Mouse (Mus musculus) liver, embryonic 15.5 days (tissue): ENCODE measurements around the gene Wnt9b. TPM values are rescaled to one million over a fixed set of nuclear protein-coding genes. Genes with fewer than 3 reads are reported as not detected.

Experiments used
- ATAC-seq: fragments of 200-750 bp; cut with Nextera tagmentation; 2 replicates; pipeline ENCODE4 v1.8.0; 2017; ENCODE audit warnings: moderate number of reproducible peaks, mild to moderate bottlenecking, moderate library complexity; ENCODE audit not compliant: insufficient read depth
- H3K27ac ChIP-seq: fragments of 300-500 bp; sonication (generic); replicated peaks from 2 replicates; pipeline ENCODE4 v1.5.1; 2015; ENCODE audit warnings: mild to moderate bottlenecking, inconsistent platforms
- H3K27me3 ChIP-seq: fragments of 300-500 bp; sonication (generic); 2 replicates; pipeline ENCODE4 v1.6.1; 2015; ENCODE audit warnings: mild to moderate bottlenecking, inconsistent platforms
- H3K36me3 ChIP-seq: fragments of 300-500 bp; sonication (generic); replicated peaks from 2 replicates; pipeline ENCODE4 v1.6.1; 2015; ENCODE audit warnings: moderate library complexity, mild to moderate bottlenecking, inconsistent platforms
- H3K4me1 ChIP-seq: fragments of 300-500 bp; sonication (generic); replicated peaks from 2 replicates; pipeline ENCODE4 v1.6.1; 2015; ENCODE audit warnings: inconsistent platforms
- H3K4me2 ChIP-seq: fragments of 300-500 bp; sonication (generic); 2 replicates; pipeline ENCODE4 v1.6.1; 2015; ENCODE audit warnings: moderate library complexity, mild to moderate bottlenecking, inconsistent platforms
- H3K4me3 ChIP-seq: fragments of 300-500 bp; sonication (generic); replicated peaks from 2 replicates; pipeline ENCODE4 v1.5.1; 2015; ENCODE audit warnings: mild to moderate bottlenecking, inconsistent platforms
- H3K9ac ChIP-seq: fragments of 300-500 bp; sonication (generic); 2 replicates; pipeline ENCODE4 v1.6.1; 2015; ENCODE audit warnings: moderate library complexity, mild to moderate bottlenecking, inconsistent platforms
- H3K9me3 ChIP-seq: fragments of 300-500 bp; sonication (generic); replicated peaks from 2 replicates; pipeline ENCODE4 v1.6.1; 2016; ENCODE audit warnings: inconsistent platforms
- WGBS: fragments of 180-500 bp; shearing (Covaris S2); methylation state at CpG from one replicate; pipeline ENCODE4 v1.1.7; 2015; ENCODE audit warnings: mixed read lengths; ENCODE audit not compliant: insufficient replicate concordance; 5-methylcytosine and 5-hydroxymethylcytosine counted together
- polyA plus RNA-seq: library from polyadenylated mRNA; unstranded; fragments of >200 nt; fragmentation: Nextera tagmentation; extraction: Ambion mirVana; gene quantifications from 2 replicates; pipeline ENCODE4 v1.2.1, GENCODE M21; 2015

Wnt9b gene
- polyA plus RNA-seq = 0.05 and 0.06 TPM in 2 replicates

DNA sequence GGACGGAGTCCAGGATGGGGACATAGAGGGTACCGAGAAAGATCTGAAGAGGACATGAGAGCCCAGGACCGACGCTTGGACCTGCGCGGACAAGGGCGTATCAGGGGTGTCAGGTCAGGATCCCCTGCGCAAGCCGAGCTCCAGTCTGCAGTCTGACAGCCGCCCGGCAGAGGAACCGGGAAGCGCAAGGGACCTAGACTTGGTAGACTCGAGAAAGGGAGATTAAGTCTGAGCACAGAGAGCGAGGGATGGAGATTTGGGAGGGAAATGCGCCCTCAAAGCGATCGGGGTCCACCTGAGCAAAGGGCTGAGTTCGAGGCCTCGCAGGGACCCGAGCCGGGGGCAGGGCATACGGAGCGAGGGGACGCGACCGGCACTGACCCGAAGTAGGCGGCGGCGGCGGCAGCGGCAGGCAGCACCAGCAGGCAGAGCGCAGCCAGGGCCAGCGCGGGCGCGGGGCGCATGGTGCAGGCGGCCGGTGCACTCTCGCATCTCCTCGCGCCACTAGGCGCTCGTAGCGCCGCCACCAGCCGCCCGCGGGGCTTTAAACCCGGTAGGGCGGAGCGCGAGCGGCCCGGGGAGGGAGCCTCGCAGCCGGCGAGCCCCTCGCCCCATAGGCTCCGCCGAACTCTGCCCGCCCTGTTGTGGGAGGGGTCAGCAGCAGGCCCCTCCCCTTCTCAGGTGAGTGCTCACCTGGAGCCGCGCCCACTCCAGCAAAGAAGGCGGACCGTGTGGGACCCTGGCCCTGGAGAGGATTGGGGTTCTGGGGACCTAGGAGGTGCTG is at the start of gene Wnt9b:
Wnt9b (minus strand) TSS at position 516 of the 784 bp plus-strand sequence.
- H3K27ac ChIP-seq = no peak within 1 kb of the TSS
- H3K9ac ChIP-seq = no peak within 1 kb of the TSS
- ATAC-seq = no peak
- H3K4me2 ChIP-seq = peak within 1 kb of the TSS; percentile 60
- H3K4me1 ChIP-seq = peaks cover 13% of the 10 kb centered on the region; the same call in 1 of the 2 replicates
- no peaks in the 10 kb centered on the region for H3K9me3 ChIP-seq
- no peaks in the 10 kb centered on the region for H3K36me3 ChIP-seq
- peaks cover 79% of the 10 kb centered on the region for H3K27me3 ChIP-seq
- 1% methylated on average over 68 of the region's 68 CpGs for WGBS
- peak within 1 kb of the TSS; percentile 40 for H3K4me3 ChIP-seq

GRCm38 (mm10) chr11:103789951-103790350 is 40.3 kb upstream of the Wnt9b start:
- H3K4me3 ChIP-seq = no peak overlapping the region
- H3K4me2 ChIP-seq = no peak overlapping the region
- no peak overlapping the region for H3K9ac ChIP-seq
- ATAC-seq = no peak
- H3K27ac ChIP-seq = no peak overlapping the region
- H3K36me3 ChIP-seq = no peaks in the 10 kb centered on the region
- H3K27me3 ChIP-seq = peaks cover 52% of the 10 kb centered on the region
- WGBS = 44% methylated on average over 5 of the region's 5 CpGs
- H3K4me1 ChIP-seq = no peaks in the 10 kb centered on the region
- H3K9me3 ChIP-seq = no peaks in the 10 kb centered on the region

DNA sequence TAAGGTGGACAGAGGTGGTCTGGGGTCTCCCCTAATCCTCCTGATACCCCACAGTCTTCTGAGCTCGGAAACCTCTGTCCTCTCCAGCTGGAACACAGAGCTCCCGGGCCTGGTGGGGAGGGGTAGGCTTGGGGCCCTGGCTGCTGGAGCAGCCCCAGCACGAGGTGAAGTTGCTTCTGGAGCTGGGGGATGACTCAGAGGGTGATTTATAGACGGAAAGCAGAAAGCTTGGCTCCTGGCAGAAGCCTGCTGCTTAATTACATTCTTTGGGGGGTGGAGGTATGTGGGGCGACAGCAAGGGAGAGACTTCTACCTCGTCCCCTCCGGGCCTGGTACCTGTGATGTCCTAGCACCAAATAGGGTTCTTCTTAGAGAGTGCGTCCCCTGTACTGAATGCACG is 30.5 kb upstream of the Wnt9b start:
- 43% methylated on average over 9 of the region's 9 CpGs for WGBS
- Histone ChIP-seq H3K27me3 (peaks cover 57% of the 10 kb centered on the region), H3K9ac (no peak overlapping the region), H3K27ac (no peak overlapping the region), H3K9me3 (no peaks in the 10 kb centered on the region), H3K36me3 (no peaks in the 10 kb centered on the region), H3K4me1 (no peaks in the 10 kb centered on the region), H3K4me2 (no peak overlapping the region), H3K4me3 (no peak overlapping the region)
- ATAC-seq = no peak

- Histone ChIP-seq H3K9me3 (no peaks in the 10 kb centered on the region), H3K36me3 (no peaks in the 10 kb centered on the region), H3K27ac (no peak overlapping the region), H3K4me1 (no peaks in the 10 kb centered on the region), H3K4me2 (no peak overlapping the region), H3K27me3 (peaks cover 96% of the 10 kb centered on the region), H3K9ac (no peak overlapping the region), H3K4me3 (no peak overlapping the region)
- 1% methylated on average over 19 of the region's 19 CpGs for WGBS
- ATAC-seq = no peak
These were observed 24.6 kb upstream of the Wnt9b start for GRCm38 (mm10) chr11:103774228-103774530.

DNA sequence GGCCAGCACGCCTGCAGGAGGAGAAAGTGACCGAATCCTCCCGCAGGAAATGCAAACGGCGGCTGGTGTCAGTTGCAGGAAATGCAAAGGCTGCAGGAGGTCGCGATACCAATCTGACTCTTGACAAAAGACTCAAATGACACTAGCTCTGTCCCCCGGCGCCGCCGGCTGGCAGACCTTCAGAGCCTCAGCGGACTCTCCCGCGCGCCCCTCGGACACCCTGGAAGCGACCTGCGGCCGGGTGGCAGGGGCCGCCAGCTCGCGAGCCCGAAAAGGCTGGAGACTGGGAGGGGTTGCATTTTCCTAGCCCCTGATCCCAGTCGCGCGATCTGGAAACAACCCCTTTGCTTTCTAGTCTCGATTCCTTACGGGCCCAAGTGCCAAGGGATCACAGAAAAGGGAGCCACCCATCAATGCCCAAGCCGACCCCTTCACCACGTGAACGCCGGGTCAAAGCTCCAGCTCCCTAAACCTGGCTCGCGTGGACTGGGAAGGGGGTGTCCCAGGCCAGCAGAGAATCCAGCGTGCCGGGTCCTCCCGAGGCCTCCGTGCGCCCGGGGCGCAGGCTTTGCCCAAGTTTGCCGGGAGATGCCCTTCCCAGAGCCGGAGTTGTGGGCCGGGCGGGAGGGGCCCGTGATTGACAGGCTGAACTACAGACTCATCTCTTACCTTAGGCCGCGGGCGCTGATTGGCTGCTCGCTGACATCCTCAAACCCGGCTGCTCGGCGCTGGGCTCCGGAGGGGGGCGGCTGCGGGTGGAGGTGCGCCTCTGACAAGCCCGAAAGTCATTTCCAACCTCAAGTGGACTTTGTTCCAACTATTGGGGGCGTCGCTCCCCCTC is 24.0 kb upstream of the Wnt9b start, which contains the start of gene Wnt3:
Wnt3 (plus strand) TSS at position 764 of the 841 bp plus-strand sequence.
- no peak for ATAC-seq
- H3K9me3 ChIP-seq = no peaks in the 10 kb centered on the region
- H3K4me3 ChIP-seq = peak within 1 kb of the TSS; percentile 14; the same call in 1 of the 2 replicates
- H3K9ac ChIP-seq = no peak within 1 kb of the TSS
- no peaks in the 10 kb centered on the region for H3K36me3 ChIP-seq
- WGBS = 2% methylated on average over 60 of the region's 60 CpGs
- H3K27ac ChIP-seq = no peak within 1 kb of the TSS
- H3K27me3 ChIP-seq = peaks cover 97% of the 10 kb centered on the region
- H3K4me2 ChIP-seq = peak within 1 kb of the TSS; percentile 36
- no peaks in the 10 kb centered on the region for H3K4me1 ChIP-seq

DNA sequence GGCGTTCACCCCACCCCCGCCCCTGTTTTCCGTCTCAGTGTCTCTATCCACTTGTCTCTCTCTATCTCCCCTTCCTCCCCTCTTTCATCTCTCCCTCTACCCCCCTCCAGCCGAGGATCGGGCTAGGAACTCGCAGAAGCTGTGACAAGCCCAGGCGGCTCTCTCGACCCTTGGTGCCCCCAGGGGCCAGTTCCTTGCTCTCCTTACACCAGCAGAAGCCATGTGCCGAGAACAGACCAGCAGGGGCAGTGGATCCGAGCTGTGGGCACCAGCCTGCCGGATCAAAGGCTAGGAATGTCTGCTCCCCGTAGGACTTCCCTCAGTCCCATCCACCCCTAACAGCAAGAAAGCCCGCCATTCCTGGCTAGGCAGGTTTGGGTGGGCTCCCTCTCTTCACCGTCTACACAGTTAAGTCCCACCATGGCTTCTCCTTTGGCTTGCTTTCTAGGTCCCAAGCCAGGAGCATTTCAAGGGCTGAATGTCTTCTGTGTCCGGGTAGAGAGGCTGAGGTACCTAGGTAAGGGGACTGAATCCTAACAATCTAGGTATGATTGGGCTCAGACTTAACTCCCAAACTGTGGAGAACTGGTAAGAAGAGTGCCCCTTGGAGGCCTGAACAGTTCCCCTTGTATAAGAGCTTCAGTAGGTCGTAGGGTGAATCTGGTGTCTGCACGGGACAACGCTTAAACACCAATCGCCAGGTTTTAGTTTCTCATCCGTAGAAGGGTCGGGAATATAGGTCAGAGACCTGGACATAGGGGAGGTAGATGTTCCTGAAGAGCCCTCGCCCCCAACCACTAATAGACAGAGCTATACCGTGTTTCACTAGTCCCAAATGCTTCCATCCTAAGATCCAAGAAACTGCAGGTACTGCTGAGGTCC is 23.1 kb upstream of the Wnt9b start:
- Histone ChIP-seq H3K4me2 (no peak overlapping the region), H3K36me3 (no peaks in the 10 kb centered on the region), H3K9ac (no peak overlapping the region), H3K27ac (no peak overlapping the region), H3K4me1 (no peaks in the 10 kb centered on the region), H3K4me3 (no peak overlapping the region), H3K27me3 (peaks cover 97% of the 10 kb centered on the region), H3K9me3 (no peaks in the 10 kb centered on the region)
- no peak for ATAC-seq
- 2% methylated on average over 23 of the region's 23 CpGs for WGBS

DNA sequence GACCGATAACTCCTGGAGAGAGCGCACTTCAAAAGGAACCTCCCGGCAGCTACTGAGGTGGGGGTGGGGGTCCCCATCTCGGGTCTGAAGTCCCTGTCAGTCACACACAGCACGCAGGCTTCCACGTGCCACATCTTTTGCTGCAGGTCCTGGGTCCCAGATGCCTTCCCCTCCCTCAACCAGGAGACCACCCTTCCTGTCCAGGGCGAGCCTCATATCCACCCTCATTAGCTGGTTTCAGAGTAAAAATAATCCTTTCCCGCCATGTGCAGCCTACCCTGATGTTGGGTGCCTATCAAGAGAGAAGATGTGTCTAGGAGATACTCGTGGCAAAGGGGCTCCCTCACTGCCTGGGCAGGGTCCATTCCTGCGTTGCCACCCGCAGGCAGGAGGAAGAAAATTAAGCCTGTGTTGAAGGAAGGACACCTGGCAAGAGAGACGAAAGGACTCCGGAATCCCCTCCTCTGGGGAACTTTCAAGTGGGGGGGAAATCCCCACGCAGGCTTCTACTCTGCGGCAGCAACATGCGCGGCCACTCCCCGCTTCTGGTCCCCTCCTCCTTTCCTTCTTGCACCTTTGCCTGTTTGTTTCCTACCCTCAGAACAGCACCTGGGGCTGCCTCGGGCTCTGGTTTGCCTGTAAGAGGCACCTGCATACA is 21.7 kb upstream of the Wnt9b start:
- Histone ChIP-seq H3K9ac (no peak overlapping the region), H3K4me2 (no peak overlapping the region), H3K27me3 (peaks cover 83% of the 10 kb centered on the region), H3K36me3 (no peaks in the 10 kb centered on the region), H3K27ac (no peak overlapping the region), H3K4me3 (no peak overlapping the region), H3K9me3 (no peaks in the 10 kb centered on the region), H3K4me1 (no peaks in the 10 kb centered on the region)
- WGBS = 3% methylated on average over 19 of the region's 19 CpGs
- no peak for ATAC-seq

GRCm38 (mm10) chr11:103765556-103766011 is 16.0 kb upstream of the Wnt9b start:
- 26% methylated on average over 6 of the region's 6 CpGs for WGBS
- Histone ChIP-seq H3K9me3 (no peaks in the 10 kb centered on the region), H3K27me3 (peaks cover 26% of the 10 kb centered on the region), H3K4me1 (no peaks in the 10 kb centered on the region), H3K4me2 (no peak overlapping the region), H3K4me3 (no peak overlapping the region), H3K27ac (no peak overlapping the region), H3K9ac (no peak overlapping the region), H3K36me3 (no peaks in the 10 kb centered on the region)
- ATAC-seq = no peak

GRCm38 (mm10) chr11:103764601-103765000 is 15.0 kb upstream of the Wnt9b start:
- H3K9ac ChIP-seq = no peak overlapping the region
- no peak for ATAC-seq
- no peak overlapping the region for H3K4me3 ChIP-seq
- no peaks in the 10 kb centered on the region for H3K4me1 ChIP-seq
- 36% methylated on average over 6 of the region's 6 CpGs for WGBS
- no peak overlapping the region for H3K27ac ChIP-seq
- H3K9me3 ChIP-seq = no peaks in the 10 kb centered on the region
- no peaks in the 10 kb centered on the region for H3K36me3 ChIP-seq
- no peak overlapping the region for H3K4me2 ChIP-seq
- peaks cover 16% of the 10 kb centered on the region for H3K27me3 ChIP-seq

DNA sequence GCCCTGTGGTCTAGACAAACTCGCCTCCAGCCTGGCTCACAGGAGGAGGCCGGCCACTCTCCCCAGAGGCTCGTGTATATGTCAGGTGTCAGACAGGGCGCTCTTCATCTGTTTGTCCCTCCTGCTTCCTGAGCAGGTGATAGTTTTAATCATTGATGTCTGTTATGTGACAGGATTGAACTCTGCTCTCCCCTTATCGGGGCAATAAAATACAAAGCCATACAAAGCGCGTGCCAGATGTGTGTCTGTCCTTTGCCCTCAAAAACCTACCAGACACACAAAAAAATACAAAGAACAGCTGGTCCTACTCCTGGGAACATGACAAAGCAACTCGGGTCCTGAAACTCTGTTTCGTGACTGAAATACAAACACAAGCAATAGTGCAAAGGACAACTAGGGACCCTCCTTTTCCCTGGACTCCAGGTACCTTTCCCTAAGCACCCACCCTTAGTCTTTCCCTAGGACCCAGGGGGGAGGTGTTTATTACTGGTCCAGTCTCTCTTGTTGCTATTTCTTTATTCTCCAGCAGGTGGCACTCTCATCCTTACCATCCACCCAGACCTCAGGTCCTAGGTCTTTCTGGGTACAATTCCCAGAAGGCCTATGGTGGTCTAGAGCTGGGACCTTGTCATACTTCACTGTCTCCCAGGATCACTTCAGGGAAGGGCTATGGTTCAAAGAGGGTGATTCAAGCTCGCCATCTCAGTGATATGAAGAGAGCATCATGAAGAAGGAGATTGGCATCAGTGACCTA is 14.0 kb upstream of the Wnt9b start:
- Histone ChIP-seq H3K36me3 (no peaks in the 10 kb centered on the region), H3K27me3 (peaks cover 12% of the 10 kb centered on the region; the same call in 1 of the 2 replicates), H3K4me3 (no peak overlapping the region), H3K4me2 (no peak overlapping the region), H3K9ac (no peak overlapping the region), H3K9me3 (no peaks in the 10 kb centered on the region), H3K27ac (no peak overlapping the region), H3K4me1 (no peaks in the 10 kb centered on the region)
- ATAC-seq = no peak
- 21% methylated on average over 10 of the region's 10 CpGs for WGBS
